Mouse (Mus musculus) small intestine, adult 2 months (tissue): ENCODE measurements at regions not wholly inside any gene's neighbourhood (a gene's known extent, or its start where the extent isn't known, plus 50 kb on each side); places are given as distances from the start of the nearest gene placed in this dataset.
"Not testable (repeated sequence)": the region's sequence is repeated elsewhere in the genome, so short reads cannot be mapped to it uniquely, and the experiment has no call there.

Experiments used
- CTCF ChIP-seq: fragments of 200-500 bp; IDR thresholded peaks from 2 replicates; pipeline ENCODE4 v1.5.1; 2012; ENCODE audit warnings: low read depth, mild to moderate bottlenecking, control low read depth, inconsistent platforms, low read length, moderate library complexity, mixed read lengths; ENCODE audit not compliant: insufficient replicate concordance, insufficient read length; ENCODE audit errors: extremely low read depth
- POLR2A ChIP-seq: fragments of 200-500 bp; IDR thresholded peaks from 2 replicates; pipeline ENCODE4 v1.6.1; 2012; ENCODE audit warnings: low read depth, mild to moderate bottlenecking, control low read depth, inconsistent platforms, low read length, moderate library complexity

DNA sequence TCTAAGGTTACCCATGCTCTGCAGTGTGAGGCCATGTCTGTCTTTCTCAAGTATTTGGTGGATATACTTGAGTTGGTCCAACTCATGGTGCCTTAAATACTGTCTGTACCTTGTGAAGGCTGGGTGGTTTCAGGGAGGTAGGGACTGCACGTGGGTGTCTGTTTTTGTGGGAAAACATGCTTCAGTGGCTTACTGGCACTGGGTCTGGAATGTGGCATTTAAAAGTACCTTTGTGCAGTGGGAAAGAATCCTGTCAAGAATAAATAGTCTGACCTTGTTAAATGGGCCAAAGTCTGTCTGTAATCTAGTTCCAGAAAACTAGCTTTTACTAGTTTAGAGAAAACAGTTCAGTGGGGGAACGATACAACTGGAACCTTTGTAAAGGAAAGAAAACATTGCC, 157.5 kb upstream of the Vmn1r3 start:
- not testable (repeated sequence) for TF ChIP-seq CTCF, POLR2A
